Mouse (Mus musculus) adrenal gland, postnatal 10 days (tissue): ENCODE data around the gene 3830403N18Rik. TPM values are rescaled to one million over a fixed set of nuclear protein-coding genes. Genes with fewer than 3 reads are reported as not detected.
"Not testable (repeated sequence)": the region's sequence is repeated elsewhere in the genome, so short reads cannot be mapped to it uniquely, and the experiment has no call there.

Experiments
- DNase-seq: peaks from one replicate; pipeline ENCODE4 v3.0.0; 2021; ENCODE audit warnings: mixed read lengths
- long read RNA-seq, 2 experiments: library from polyadenylated mRNA; stranded (forward); transcript quantifications; one replicate each; pipeline ENCODE4 v2.0.0; 2021
- total RNA-seq, 2 experiments: library from RNA; stranded (reverse); gene quantifications; 2 replicates each; pipeline ENCODE4 v1.2.3; 2021

3830403N18Rik gene
- not detected for total RNA-seq
- long read RNA-seq, experiment 1: 0 reads
- long read RNA-seq, experiment 2, partial matches to known transcripts: 1 of 1 reads
- long read RNA-seq, experiment 2, other reads (novel, unspliced or antisense): 0 of 1 reads

- not testable (repeated sequence) for DNase-seq
These were observed at the start of gene 3830403N18Rik for GRCm38 (mm10) chrX:56136336-56136909. Gene 3830403N18Rik, plus strand, starts transcription at chrX:56136572.

GRCm38 (mm10) chrX:56151396-56151795, 15.0 kb downstream of the 3830403N18Rik start:
- no peak for DNase-seq

- DNase-seq: not testable (repeated sequence)
These were observed 50.1 kb downstream of the 3830403N18Rik start for GRCm38 (mm10) chrX:56186449-56186848.

Other genes starting within 250 kb of the 3830403N18Rik start
- gene Gm773, start 76.3 kb downstream of the 3830403N18Rik start, total RNA-seq: not detected
- gene Zfp449, start 209.8 kb downstream of the 3830403N18Rik start, total RNA-seq: 1 to 10 TPM; 3.5 to 4.4 TPM
- gene Smim10l2a, start 238.0 kb downstream of the 3830403N18Rik start, total RNA-seq: 1 to 10 TPM; 1.2 to 1.8 TPM